Mouse (Mus musculus): ENCODE results near the gene Plxna3. TPM values are rescaled to one million over a fixed set of nuclear protein-coding genes. Genes with fewer than 3 reads are reported as not detected.
"Not testable (repeated sequence)": the region's sequence is repeated elsewhere in the genome, so short reads cannot be mapped to it uniquely, and the experiment has no call there.

Plxna3 gene
- 1 to 10 TPM in 1 of 4 experiments, under 1 TPM in 3; 0.19 to 1.4 (median 0.73) TPM for total RNA-seq (2022)

GRCm38 (mm10) chrX:74328725-74329161 lies at the start of gene Plxna3:
TSS of gene Plxna3 (plus strand) at chrX:74329066.
- peak; percentile 44 for DNase-seq (ENCODE audit: low spot score)

- DNase-seq (ENCODE audit: low spot score), result no peak
Observed at GRCm38 (mm10) chrX:74281041-74281731, 47.7 kb upstream of the Plxna3 start.

GRCm38 (mm10) chrX:74281732-74282394 lies 47.0 kb upstream of the Plxna3 start, which contains the start of the genes Taz and Dnase1l1:
TSS of gene Taz (plus strand) at chrX:74281912.
TSS of gene Dnase1l1 (minus strand) at chrX:74282337.
- peak; percentile 84 for DNase-seq (ENCODE audit: low spot score)

- DNase-seq (ENCODE audit: low spot score), result peak; percentile 84
Observed at GRCm38 (mm10) chrX:74282395-74283091, 46.3 kb upstream of the Plxna3 start.

- DNase-seq (ENCODE audit: low spot score), result no peak
Observed at GRCm38 (mm10) chrX:74283092-74283437, 45.8 kb upstream of the Plxna3 start.

GRCm38 (mm10) chrX:74293431-74293830 lies 35.4 kb upstream of the Plxna3 start:
- no peak for DNase-seq (ENCODE audit: low spot score)

- DNase-seq (ENCODE audit: low spot score), result peak; percentile 95
Observed at GRCm38 (mm10) chrX:74296538-74297448, 32.1 kb upstream of the Plxna3 start, which contains the start of gene Atp6ap1. TSS of gene Atp6ap1 (plus strand) at chrX:74297097.

- DNase-seq (ENCODE audit: low spot score), result no peak
Observed at GRCm38 (mm10) chrX:74298348-74298747, 30.5 kb upstream of the Plxna3 start.

- DNase-seq (ENCODE audit: low spot score), result no peak
Observed at GRCm38 (mm10) chrX:74299721-74300120, 29.1 kb upstream of the Plxna3 start.

- DNase-seq (ENCODE audit: low spot score), result peak; percentile 68
Observed at GRCm38 (mm10) chrX:74304867-74305700, 23.8 kb upstream of the Plxna3 start, which contains the start of gene Gdi1. TSS of gene Gdi1 (plus strand) at chrX:74304998.

GRCm38 (mm10) chrX:74312540-74313464 lies 16.1 kb upstream of the Plxna3 start, which contains the start of gene Fam50a:
TSS of gene Fam50a (plus strand) at chrX:74313033.
- peak; percentile 86 for DNase-seq (ENCODE audit: low spot score)

GRCm38 (mm10) chrX:74329215-74329671 lies 377 bp downstream of the Plxna3 start:
- no peak for DNase-seq (ENCODE audit: low spot score)

- DNase-seq (ENCODE audit: low spot score), result no peak
Observed at GRCm38 (mm10) chrX:74330166-74330930, 1.5 kb downstream of the Plxna3 start.

- no peak for DNase-seq (ENCODE audit: low spot score)
Observed at GRCm38 (mm10) chrX:74352645-74353466, 24.0 kb downstream of the Plxna3 start.

- DNase-seq (ENCODE audit: low spot score), result peak; percentile 77
Observed at GRCm38 (mm10) chrX:74353467-74353770, 24.6 kb downstream of the Plxna3 start, which contains the start of gene Lage3. TSS of gene Lage3 (minus strand) at chrX:74353618.

- DNase-seq (ENCODE audit: low spot score), result not testable (repeated sequence)
Observed at GRCm38 (mm10) chrX:74357069-74357468, 28.2 kb downstream of the Plxna3 start.

- no peak for DNase-seq (ENCODE audit: low spot score)
Observed at GRCm38 (mm10) chrX:74359171-74359570, 30.3 kb downstream of the Plxna3 start.

Measured in heart, adult 8-10 months (tissue).